Mouse (Mus musculus) neural tube, embryonic 10.5 days (tissue): ENCODE measurements around the gene Eps15l1.
A peak's percentile ranks its signal among the peaks of the same experiment; 100 is the strongest.

Experiments
- DNase-seq: peaks from one replicate; pipeline ENCODE4 v3.0.0-alpha.2; 2017; ENCODE audit warnings: low spot score; ENCODE audit errors: extremely low spot score

The Eps15l1 gene

DNA sequence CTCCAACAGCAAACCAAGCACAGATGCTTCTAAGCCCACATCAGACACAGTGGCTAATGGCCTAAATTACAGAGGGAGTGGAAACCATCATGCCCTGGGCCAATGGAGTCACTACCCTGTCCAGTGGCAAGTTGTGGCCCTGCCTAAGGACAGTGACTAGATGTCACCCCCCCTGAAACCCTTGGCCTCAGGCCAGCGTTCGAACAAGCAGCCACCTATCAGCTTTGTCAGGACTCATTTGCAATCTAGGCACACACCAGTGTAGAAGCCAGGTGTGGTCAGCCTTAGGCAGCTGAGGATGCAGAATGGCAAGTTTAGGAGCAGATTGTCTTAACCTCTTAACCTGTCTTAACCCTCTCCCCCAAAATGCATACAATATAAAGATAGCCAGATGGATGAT lies 6.0 kb downstream of the Eps15l1 start:
- no peak for DNase-seq

GRCm38 (mm10) chr8:72413839-72414238 lies 7.4 kb downstream of the Eps15l1 start:
- DNase-seq, result no peak

GRCm38 (mm10) chr8:72409443-72409842 lies 11.8 kb downstream of the Eps15l1 start:
- no peak for DNase-seq

- no peak for DNase-seq
These were observed 13.4 kb downstream of the Eps15l1 start for GRCm38 (mm10) chr8:72407878-72408277.

GRCm38 (mm10) chr8:72402981-72403380 lies 18.3 kb downstream of the Eps15l1 start:
- DNase-seq, result no peak

DNA sequence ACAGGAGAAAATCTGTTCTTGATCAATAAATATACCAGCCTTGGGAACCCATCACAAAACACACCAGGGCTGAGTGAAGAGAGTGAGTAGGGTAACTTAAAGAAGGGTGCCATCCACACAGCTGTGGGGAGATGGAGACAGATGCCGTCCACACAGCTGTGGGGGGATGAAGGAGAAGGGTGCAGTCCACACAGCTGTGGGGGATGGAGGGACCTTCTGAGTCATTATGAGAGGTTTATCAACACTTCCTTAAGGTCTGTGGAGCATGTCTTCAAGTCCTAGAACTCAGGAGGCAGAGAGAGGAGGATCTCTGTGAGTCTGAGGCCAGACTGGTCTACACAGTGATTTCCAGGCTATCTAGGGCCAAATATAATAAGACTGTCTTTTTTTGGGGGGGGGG lies 19.9 kb downstream of the Eps15l1 start:
- no peak for DNase-seq

GRCm38 (mm10) chr8:72385737-72386136 lies 35.5 kb downstream of the Eps15l1 start:
- no peak for DNase-seq

GRCm38 (mm10) chr8:72382395-72382794 lies 38.9 kb downstream of the Eps15l1 start:
- no peak for DNase-seq

DNA sequence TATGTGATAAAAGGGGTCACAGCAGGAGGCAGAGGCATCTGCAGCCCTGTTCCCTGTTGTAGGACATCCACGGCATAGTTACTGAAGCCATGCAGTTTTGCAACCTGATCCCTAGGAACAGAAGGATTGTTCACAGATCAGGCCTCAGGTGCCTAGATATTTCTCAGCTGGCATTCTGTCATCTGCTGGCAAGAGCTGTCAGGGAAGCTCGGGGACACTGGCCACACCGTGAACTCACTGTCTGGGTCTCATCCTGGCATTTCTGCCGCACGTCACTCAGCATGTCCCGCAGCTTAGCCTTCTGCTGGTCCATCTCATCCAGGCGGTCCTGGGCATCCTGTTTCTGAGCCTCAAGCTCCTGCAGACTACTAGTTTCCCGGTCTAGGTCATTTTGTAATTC lies 40.6 kb downstream of the Eps15l1 start:
- no peak for DNase-seq

- no peak for DNase-seq
These were observed 44.4 kb downstream of the Eps15l1 start for GRCm38 (mm10) chr8:72376900-72377299.

GRCm38 (mm10) chr8:72376309-72376708 lies 45.0 kb downstream of the Eps15l1 start:
- no peak for DNase-seq

DNA sequence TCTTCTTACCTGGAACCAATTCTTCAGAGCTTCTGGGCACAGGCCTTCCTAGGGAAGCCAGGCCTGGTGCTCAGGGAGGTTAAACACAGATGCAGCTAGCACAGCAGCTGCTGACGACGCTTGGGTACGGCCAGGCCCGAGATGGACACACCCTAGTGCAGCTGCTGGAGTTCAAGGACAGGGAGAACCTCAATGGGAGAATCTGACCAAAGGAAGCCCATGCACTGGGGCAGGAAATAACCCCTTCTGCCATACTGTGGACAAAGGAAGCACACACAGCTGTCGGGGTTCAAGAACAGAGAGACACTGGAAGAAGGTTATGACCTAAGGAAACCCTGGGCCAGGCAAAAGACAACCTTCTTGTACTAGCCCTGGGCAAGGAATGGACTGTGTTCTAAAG lies 46.1 kb downstream of the Eps15l1 start:
- no peak for DNase-seq

DNA sequence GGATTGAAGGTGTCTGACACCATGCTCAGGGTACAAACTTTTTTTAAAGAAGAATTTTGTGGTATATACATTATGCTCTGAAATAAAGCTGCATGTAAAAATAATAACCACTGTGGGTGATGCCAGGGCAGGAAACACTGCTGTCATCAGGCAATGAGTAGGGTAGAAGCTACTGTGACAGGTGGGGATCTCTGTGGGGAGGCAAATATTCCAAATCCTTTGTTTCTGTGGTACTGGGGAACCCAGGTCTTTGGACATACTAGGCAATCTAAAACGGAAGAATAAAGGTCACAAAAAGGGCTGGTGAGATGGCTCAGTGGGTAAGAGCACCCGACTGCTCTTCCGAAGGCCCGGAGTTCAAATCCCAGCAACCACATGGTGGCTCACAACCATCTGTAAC lies 48.9 kb downstream of the Eps15l1 start:
- no peak for DNase-seq

- DNase-seq, result no peak
These were observed 49.9 kb downstream of the Eps15l1 start for GRCm38 (mm10) chr8:72371356-72371755.

- no peak for DNase-seq
These were observed 54.8 kb downstream of the Eps15l1 start for GRCm38 (mm10) chr8:72366435-72366834.

DNA sequence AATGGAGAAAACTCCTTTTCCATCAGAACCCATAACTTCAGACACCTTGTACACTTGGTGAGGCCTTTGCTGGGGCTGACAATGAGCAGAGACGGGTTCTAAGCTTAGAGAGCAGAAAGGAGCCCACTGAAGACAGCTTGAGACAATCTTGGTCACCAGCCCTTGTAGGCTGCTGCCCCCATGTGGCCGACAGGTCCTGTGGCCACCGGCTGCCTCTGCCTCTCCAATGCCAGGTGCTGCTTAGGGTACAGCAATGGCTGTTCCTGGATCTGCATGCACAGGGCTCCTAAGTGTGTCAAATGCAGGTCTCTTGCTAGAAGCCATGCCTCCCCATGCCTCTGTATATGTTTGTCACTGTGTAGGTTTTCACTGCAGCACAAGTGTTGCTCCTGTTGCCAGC lies 55.4 kb downstream of the Eps15l1 start:
- DNase-seq, result peak; percentile 43

DNA sequence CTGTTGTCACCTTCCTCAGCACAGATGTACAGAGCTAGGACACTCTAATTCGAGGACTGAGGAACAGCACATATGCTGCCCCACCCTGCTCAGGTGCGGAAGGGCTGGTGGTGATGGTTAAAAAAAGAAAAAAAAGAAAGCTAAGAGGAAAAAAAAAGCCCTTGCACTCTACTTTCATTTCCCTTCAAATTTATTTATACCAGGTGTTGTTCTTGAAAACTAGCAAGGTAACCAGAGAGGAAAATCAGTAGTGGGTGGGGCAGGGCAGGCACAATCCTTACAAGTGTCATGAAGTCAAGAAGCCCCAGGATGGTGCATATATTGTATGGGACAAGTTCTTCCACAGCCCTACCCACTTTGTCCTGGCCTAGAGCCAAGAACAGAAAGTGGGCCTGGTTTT lies 56.2 kb downstream of the Eps15l1 start:
- DNase-seq, result no peak

DNA sequence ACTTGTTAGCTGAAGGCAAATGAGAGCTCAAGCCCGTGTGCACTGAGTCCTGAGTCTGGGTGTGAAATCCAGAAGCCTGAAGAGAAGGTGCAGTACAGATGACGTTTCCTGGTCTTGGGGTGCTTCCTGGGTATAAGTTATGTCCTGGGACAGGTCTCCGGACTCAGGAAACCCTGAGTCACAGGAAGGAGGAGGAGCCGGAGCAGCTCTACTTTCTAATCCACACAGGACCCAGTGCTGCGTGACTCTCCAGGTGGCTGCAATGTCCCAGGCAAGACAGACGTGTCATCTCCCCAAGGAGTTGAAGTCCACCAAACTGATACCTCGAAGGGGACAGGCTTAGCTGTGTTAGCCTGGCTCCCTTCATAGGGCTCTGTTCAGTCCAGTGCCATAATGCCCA lies 57.8 kb downstream of the Eps15l1 start:
- DNase-seq, result no peak

- DNase-seq, result no peak
These were observed 58.5 kb downstream of the Eps15l1 start for GRCm38 (mm10) chr8:72362754-72363153.

GRCm38 (mm10) chr8:72360162-72360561 lies 61.1 kb downstream of the Eps15l1 start:
- DNase-seq, result no peak

- no peak for DNase-seq
These were observed 64.7 kb downstream of the Eps15l1 start for GRCm38 (mm10) chr8:72356593-72356992.

DNA sequence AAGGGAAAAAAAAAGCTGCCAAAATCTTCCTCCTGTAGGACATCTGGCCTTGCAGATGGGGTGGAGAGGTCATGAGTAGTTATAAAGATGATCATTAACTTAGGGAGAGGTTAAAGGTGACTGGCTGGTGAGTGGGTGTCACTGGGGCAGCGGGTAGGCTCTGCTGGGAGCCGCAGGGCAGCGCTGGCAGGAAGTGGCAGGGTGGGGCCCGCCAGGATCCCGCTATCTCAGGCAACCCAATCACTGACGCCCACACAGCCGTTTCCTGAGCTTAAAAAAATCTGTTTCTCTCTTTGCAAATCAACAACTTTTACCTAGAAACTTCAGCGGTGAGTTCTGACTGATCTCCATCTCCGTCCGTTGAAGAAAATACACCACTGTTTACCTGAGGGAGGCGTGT lies 67.0 kb downstream of the Eps15l1 start:
- no peak for DNase-seq

DNA sequence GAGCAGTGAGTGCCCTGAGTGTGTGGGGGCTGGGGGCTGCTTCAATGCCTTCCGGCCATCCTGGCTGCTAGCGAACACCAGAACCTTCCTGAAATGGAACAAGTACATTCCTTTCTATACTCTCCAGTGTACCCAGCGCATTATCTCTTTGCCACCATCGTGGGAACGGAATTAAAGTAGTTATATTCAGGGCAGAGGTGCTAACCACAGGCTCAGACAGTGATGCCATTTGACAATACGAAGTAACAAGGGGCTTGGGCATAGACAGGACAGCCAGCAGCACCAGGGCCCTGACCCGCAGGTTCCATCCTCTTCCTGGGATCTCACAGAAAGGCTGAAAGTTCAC lies 67.6 kb downstream of the Eps15l1 start:
- no peak for DNase-seq

- DNase-seq, result no peak
These were observed 68.1 kb downstream of the Eps15l1 start for GRCm38 (mm10) chr8:72352951-72353699.
